Mouse (Mus musculus) limb, embryonic 15.5 days (tissue): ENCODE data around the gene Ccnd3. TPM values are rescaled to one million over a fixed set of nuclear protein-coding genes. Genes with fewer than 3 reads are reported as not detected.

ENCODE experiments used
- ATAC-seq: fragments of 200-750 bp; cut with Nextera tagmentation; 2 replicates; pipeline ENCODE4 v1.8.0; 2017; ENCODE audit warnings: low read depth, moderate TSS enrichment; ENCODE audit not compliant: insufficient number of reproducible peaks, low FRiP score, low TSS enrichment
- H3K27ac ChIP-seq: fragments of 300-500 bp; sonication (generic); 2 replicates; pipeline ENCODE4 v1.5.1; 2015; ENCODE audit warnings: moderate library complexity, mild to moderate bottlenecking, inconsistent platforms
- H3K27me3 ChIP-seq: fragments of 300-500 bp; sonication (generic); 2 replicates; pipeline ENCODE4 v1.6.1; 2015; ENCODE audit warnings: inconsistent platforms
- H3K36me3 ChIP-seq: fragments of 300-500 bp; sonication (generic); 2 replicates; pipeline ENCODE4 v1.6.1; 2015; ENCODE audit warnings: inconsistent platforms
- H3K4me1 ChIP-seq: fragments of 300-500 bp; sonication (generic); 2 replicates; pipeline ENCODE4 v1.6.1; 2015; ENCODE audit warnings: inconsistent platforms
- H3K4me2 ChIP-seq: fragments of 300-500 bp; sonication (generic); 2 replicates; pipeline ENCODE4 v1.6.1; 2015; ENCODE audit warnings: mild to moderate bottlenecking, inconsistent platforms
- H3K4me3 ChIP-seq: fragments of 300-500 bp; sonication (generic); 2 replicates; pipeline ENCODE4 v1.5.1; 2015; ENCODE audit warnings: mild to moderate bottlenecking, inconsistent platforms
- H3K9ac ChIP-seq: fragments of 300-500 bp; sonication (generic); 2 replicates; pipeline ENCODE4 v1.6.1; 2015; ENCODE audit warnings: inconsistent platforms
- H3K9me3 ChIP-seq: fragments of 300-500 bp; sonication (generic); 2 replicates; pipeline ENCODE4 v1.6.1; 2016; ENCODE audit warnings: inconsistent platforms
- WGBS: fragments of 180-500 bp; shearing (Covaris S2); methylation state at CpG from one replicate; pipeline ENCODE4 v1.1.7; 2015; 5-methylcytosine and 5-hydroxymethylcytosine counted together
- polyA plus RNA-seq: library from polyadenylated mRNA; unstranded; fragments of >200 nt; fragmentation: Nextera tagmentation; extraction: Ambion mirVana; gene quantifications from 2 replicates; pipeline ENCODE4 v1.2.1, GENCODE M21; 2015

Gene Ccnd3
- polyA plus RNA-seq, 1 experiment from 2014 or later, result 499 TPM

DNA sequence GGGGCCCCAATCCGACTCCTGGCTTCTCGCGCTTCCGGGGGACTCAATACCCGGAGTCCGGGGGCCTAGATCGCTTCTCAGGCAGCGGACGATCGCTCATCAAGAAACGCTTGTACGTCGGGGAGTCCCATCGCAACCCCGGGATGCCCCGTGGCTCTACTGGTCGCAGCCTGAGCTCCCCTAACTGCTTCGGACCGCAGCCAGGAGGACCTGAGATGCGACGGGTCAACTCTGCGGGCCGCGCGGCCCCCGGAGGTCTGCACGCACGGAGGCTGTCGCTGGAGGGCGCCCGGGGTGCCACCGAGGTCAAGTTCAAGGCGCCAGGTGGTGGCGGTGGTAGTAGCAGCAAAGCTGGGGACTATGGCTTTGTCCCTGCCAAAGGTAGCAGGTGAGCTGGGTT is 36.4 kb upstream of the Ccnd3 start:
- Histone ChIP-seq H3K4me1 (peaks cover 23% of the 10 kb centered on the region), H3K4me3 (peak overlapping the region; percentile 27), H3K27ac (no peak overlapping the region), H3K4me2 (peak overlapping the region; percentile 36), H3K9ac (no peak overlapping the region), H3K9me3 (no peaks in the 10 kb centered on the region), H3K27me3 (peaks cover 38% of the 10 kb centered on the region), H3K36me3 (no peaks in the 10 kb centered on the region)
- no peak for ATAC-seq
- WGBS, result 14% methylated on average over 34 of the region's 34 CpGs

DNA sequence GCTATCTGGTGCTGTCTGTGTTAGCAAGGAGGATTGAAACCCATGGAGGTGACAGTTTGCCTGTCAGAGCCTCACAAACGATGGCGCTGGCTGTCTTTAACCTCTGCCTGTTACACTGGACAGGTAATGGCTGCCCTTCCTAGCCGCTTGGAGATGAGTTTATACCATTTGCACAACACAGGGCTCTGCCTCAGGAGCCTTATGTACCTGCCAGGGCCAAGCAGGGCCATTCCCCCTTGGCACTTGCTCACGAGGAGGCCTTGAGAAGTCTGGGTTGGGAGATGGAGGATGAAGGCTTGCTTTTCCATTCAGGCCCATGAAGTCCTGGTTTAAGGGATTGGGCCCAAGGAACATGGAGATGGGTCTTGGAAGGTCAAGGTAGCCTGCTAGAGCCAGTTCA is 35.2 kb upstream of the Ccnd3 start:
- Histone ChIP-seq H3K9ac (no peak overlapping the region), H3K27ac (no peak overlapping the region), H3K36me3 (no peaks in the 10 kb centered on the region), H3K4me3 (no peak overlapping the region), H3K4me2 (no peak overlapping the region), H3K9me3 (no peaks in the 10 kb centered on the region), H3K27me3 (peaks cover 38% of the 10 kb centered on the region), H3K4me1 (peaks cover 23% of the 10 kb centered on the region)
- ATAC-seq, result no peak
- WGBS, result 84% methylated on average over 4 of the region's 4 CpGs

- H3K4me3 ChIP-seq, result no peak overlapping the region
- no peak overlapping the region for H3K9ac ChIP-seq
- no peak for ATAC-seq
- peaks cover 38% of the 10 kb centered on the region for H3K27me3 ChIP-seq
- H3K9me3 ChIP-seq, result no peaks in the 10 kb centered on the region
- no peak overlapping the region for H3K27ac ChIP-seq
- H3K4me2 ChIP-seq, result no peak overlapping the region
- 74% methylated on average over 4 of the region's 4 CpGs for WGBS
- H3K36me3 ChIP-seq, result no peaks in the 10 kb centered on the region
- H3K4me1 ChIP-seq, result peaks cover 23% of the 10 kb centered on the region
Measured at GRCm38 (mm10) chr17:47470121-47470520, 34.7 kb upstream of the Ccnd3 start.

GRCm38 (mm10) chr17:47470686-47471085 is 34.2 kb upstream of the Ccnd3 start:
- H3K9me3 ChIP-seq, result no peaks in the 10 kb centered on the region
- H3K9ac ChIP-seq, result no peak overlapping the region
- H3K27ac ChIP-seq, result no peak overlapping the region
- no peak overlapping the region for H3K4me3 ChIP-seq
- H3K4me1 ChIP-seq, result peaks cover 23% of the 10 kb centered on the region
- H3K4me2 ChIP-seq, result no peak overlapping the region
- H3K27me3 ChIP-seq, result peaks cover 38% of the 10 kb centered on the region
- 53% methylated on average over 5 of the region's 5 CpGs for WGBS
- ATAC-seq, result no peak
- H3K36me3 ChIP-seq, result no peaks in the 10 kb centered on the region

DNA sequence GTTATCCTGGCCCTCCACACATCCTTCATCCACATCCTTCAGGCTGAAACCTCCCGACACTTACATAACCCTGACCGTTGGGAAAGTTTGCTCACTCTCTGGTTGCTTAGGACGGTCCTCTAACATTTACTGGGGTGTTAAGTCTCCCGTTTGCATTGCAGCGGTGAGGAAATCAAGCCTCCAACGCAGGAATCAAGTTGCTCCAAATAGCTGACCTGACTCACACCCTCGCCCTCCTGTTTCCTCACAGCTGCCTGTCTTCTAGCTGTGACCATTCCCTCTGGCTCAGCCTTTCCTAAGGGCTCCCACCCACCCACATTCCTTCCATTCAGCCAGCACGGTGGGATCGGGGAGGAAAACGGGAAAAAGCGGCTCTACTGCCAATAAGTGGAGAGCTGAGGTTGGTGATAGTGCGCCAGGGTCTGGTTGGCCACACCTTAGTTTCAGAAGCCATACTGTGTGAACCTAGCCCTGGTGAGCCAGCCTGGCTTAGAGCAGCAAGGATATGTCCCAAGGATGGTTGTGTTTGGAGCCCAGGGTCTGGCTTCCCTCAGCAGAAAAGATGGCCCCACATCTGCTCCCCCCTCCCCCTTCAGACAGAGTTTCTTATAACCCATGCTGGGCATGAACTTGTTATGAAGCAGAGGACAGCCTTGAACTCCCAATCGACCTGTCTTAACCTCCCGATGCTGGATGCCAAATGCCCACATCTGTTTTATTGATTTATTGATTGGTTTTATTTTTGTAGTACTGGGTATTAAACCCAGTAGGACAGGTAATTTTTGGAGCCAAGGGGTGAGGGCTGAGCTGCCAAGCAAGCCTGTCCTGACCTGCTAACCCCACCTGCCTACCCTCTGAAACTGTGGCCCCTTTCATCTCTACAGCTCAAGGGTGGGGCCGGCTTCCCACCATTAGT is 32.2 kb upstream of the Ccnd3 start:
- Histone ChIP-seq H3K27ac (no peak overlapping the region), H3K4me2 (no peak overlapping the region), H3K9me3 (no peaks in the 10 kb centered on the region), H3K36me3 (no peaks in the 10 kb centered on the region), H3K4me3 (no peak overlapping the region), H3K4me1 (peaks cover 23% of the 10 kb centered on the region), H3K9ac (no peak overlapping the region), H3K27me3 (peaks cover 23% of the 10 kb centered on the region)
- WGBS, result 29% methylated on average over 15 of the region's 15 CpGs
- ATAC-seq, result no peak

DNA sequence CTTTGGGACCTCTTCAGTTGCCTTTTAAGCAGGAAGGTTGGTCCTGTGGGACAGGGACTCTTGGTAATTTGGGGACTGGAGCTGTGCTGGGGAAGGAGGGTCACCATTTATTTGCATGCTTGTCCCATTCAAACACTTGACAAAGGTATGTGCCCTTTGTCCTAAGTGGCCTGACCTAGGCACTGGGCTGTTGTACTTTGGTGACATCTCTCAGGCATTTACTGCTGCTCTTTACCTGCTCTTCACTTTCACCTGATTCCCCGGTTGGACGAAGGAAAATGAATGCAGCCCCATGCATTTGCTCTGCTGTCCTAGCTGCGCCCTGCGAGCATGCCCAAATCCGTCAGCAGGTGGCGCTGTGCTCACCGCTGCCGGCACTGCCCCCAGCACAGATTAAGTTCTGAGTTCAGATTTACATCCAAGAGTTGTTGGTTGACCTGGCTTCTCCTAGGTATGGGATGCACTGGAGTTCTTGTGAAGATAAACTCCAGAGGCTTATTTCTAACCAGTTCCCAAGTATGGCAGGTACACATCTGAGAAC is 31.3 kb upstream of the Ccnd3 start:
- Histone ChIP-seq H3K4me3 (no peak overlapping the region), H3K4me2 (no peak overlapping the region), H3K4me1 (peaks cover 15% of the 10 kb centered on the region), H3K36me3 (no peaks in the 10 kb centered on the region), H3K27me3 (peaks cover 15% of the 10 kb centered on the region; the same call in 1 of the 2 replicates), H3K9me3 (no peaks in the 10 kb centered on the region), H3K27ac (no peak overlapping the region), H3K9ac (no peak overlapping the region)
- no peak for ATAC-seq
- WGBS, result 12% methylated on average over 8 of the region's 8 CpGs

- H3K27ac ChIP-seq, result no peak overlapping the region
- peaks cover 14% of the 10 kb centered on the region; the same call in 1 of the 2 replicates for H3K4me1 ChIP-seq
- no peaks in the 10 kb centered on the region for H3K36me3 ChIP-seq
- WGBS, result 86% methylated on average over 4 of the region's 4 CpGs
- H3K9ac ChIP-seq, result no peak overlapping the region
- H3K9me3 ChIP-seq, result no peaks in the 10 kb centered on the region
- peaks cover 7% of the 10 kb centered on the region; the same call in 1 of the 2 replicates for H3K27me3 ChIP-seq
- no peak for ATAC-seq
- H3K4me3 ChIP-seq, result no peak overlapping the region
- no peak overlapping the region for H3K4me2 ChIP-seq
Measured at GRCm38 (mm10) chr17:47474250-47474649, 30.6 kb upstream of the Ccnd3 start.

GRCm38 (mm10) chr17:47475181-47475580 is 29.7 kb upstream of the Ccnd3 start:
- no peak overlapping the region for H3K9ac ChIP-seq
- ATAC-seq, result no peak
- no peak overlapping the region for H3K4me2 ChIP-seq
- H3K27me3 ChIP-seq, result no peaks in the 10 kb centered on the region
- WGBS, result 89% methylated on average over 4 of the region's 4 CpGs
- H3K4me1 ChIP-seq, result peaks cover 14% of the 10 kb centered on the region; the same call in 1 of the 2 replicates
- H3K36me3 ChIP-seq, result no peaks in the 10 kb centered on the region
- H3K27ac ChIP-seq, result no peak overlapping the region
- H3K9me3 ChIP-seq, result no peaks in the 10 kb centered on the region
- H3K4me3 ChIP-seq, result no peak overlapping the region

- peaks cover 11% of the 10 kb centered on the region; the same call in 1 of the 2 replicates for H3K4me1 ChIP-seq
- ATAC-seq, result no peak
- 62% methylated on average over 3 of the region's 3 CpGs for WGBS
- no peak overlapping the region for H3K27ac ChIP-seq
- no peak overlapping the region for H3K9ac ChIP-seq
- H3K4me2 ChIP-seq, result no peak overlapping the region
- H3K27me3 ChIP-seq, result no peaks in the 10 kb centered on the region
- no peaks in the 10 kb centered on the region for H3K9me3 ChIP-seq
- no peaks in the 10 kb centered on the region for H3K36me3 ChIP-seq
- no peak overlapping the region for H3K4me3 ChIP-seq
Measured at GRCm38 (mm10) chr17:47475714-47476113, 29.1 kb upstream of the Ccnd3 start.

GRCm38 (mm10) chr17:47479887-47480286 is 25.0 kb upstream of the Ccnd3 start:
- ATAC-seq, result no peak
- Histone ChIP-seq H3K4me1 (peaks cover 8% of the 10 kb centered on the region), H3K27me3 (no peaks in the 10 kb centered on the region), H3K9me3 (no peaks in the 10 kb centered on the region), H3K4me3 (no peak overlapping the region), H3K4me2 (no peak overlapping the region), H3K27ac (no peak overlapping the region), H3K36me3 (no peaks in the 10 kb centered on the region), H3K9ac (no peak overlapping the region)
- WGBS, result 55% methylated on average over 3 of the region's 3 CpGs

- no peak for ATAC-seq
- no peak overlapping the region for H3K4me3 ChIP-seq
Measured at GRCm38 (mm10) chr17:47482401-47482800, 22.4 kb upstream of the Ccnd3 start.

DNA sequence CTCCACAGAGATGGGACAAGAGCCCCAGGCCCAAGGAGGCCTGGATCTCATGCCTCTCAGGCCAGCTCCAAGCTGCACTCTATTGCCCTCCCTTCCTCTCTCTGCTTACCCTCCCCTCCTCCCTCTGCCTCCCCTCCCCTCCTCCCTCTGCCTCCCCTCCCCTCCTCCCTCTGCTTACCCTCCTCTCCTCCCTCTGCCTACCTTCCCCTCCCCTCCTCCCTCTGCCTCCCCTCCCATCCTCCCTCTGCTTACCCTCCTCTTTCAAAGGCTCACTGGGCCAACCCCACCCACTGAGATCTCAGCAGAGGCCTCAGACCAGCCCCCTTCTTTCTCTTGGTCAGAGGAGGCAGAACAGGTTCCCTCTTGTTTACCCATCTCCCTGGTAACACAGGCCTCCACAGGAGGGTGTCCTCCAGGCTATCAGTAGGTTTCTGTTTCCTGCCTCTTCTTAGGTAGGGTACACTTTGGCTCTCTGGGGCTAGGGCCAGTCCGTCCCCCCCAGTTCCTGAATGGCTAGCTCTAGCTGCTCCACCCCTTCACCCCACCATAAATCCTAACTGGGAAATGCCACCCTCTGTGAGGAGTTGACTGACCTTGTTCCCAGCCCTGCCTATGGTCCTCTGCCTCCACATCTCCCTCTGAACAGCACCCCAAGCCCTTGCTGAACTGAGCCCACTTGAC is 20.5 kb upstream of the Ccnd3 start:
- WGBS, result 24% methylated on average over 1 of the region's 1 CpGs
- no peak overlapping the region for H3K4me2 ChIP-seq
- peaks cover 14% of the 10 kb centered on the region for H3K36me3 ChIP-seq
- no peak overlapping the region for H3K9ac ChIP-seq
- peaks cover 24% of the 10 kb centered on the region for H3K4me1 ChIP-seq
- H3K9me3 ChIP-seq, result no peaks in the 10 kb centered on the region
- no peak overlapping the region for H3K4me3 ChIP-seq
- no peaks in the 10 kb centered on the region for H3K27me3 ChIP-seq
- ATAC-seq, result 0 out of 2 replicates have a peak, but pooled peaks have one; percentile 16
- H3K27ac ChIP-seq, result no peak overlapping the region; the same call in 1 of the 2 replicates

More at GRCm38 (mm10) chr17:47482401-47482800, 22.4 kb upstream of the Ccnd3 start:
- Histone ChIP-seq H3K27ac (no peak overlapping the region), H3K9me3 (no peaks in the 10 kb centered on the region), H3K4me1 (peaks cover 23% of the 10 kb centered on the region), H3K4me2 (no peak overlapping the region), H3K27me3 (no peaks in the 10 kb centered on the region), H3K36me3 (no peaks in the 10 kb centered on the region), H3K9ac (no peak overlapping the region)
- 35% methylated on average over 2 of the region's 2 CpGs for WGBS
